Mouse (Mus musculus) stomach, postnatal 0 days (tissue): ENCODE data around the gene Pear1. TPM values are rescaled to one million over a fixed set of nuclear protein-coding genes. Genes with fewer than 3 reads are reported as not detected.

Source experiments
- ATAC-seq: fragments of 200-750 bp; cut with Nextera tagmentation; 2 replicates; pipeline ENCODE4 v1.8.0; 2017; ENCODE audit not compliant: low FRiP score, low TSS enrichment
- DNase-seq: peaks from one replicate; pipeline ENCODE4 v3.0.0-alpha.2; 2016; ENCODE audit warnings: low spot score
- H3K27ac ChIP-seq: fragments of 300-500 bp; sonication (generic); replicated peaks from 2 replicates; pipeline ENCODE4 v1.5.1; 2014; ENCODE audit warnings: mild to moderate bottlenecking, control low read depth
- H3K27me3 ChIP-seq: fragments of 300-500 bp; sonication (generic); 2 replicates; pipeline ENCODE4 v1.6.1; 2014; ENCODE audit warnings: low read length; ENCODE audit not compliant: control insufficient read depth, insufficient read depth
- H3K36me3 ChIP-seq: fragments of 300-500 bp; sonication (generic); 2 replicates; pipeline ENCODE4 v1.6.1; 2014; ENCODE audit warnings: low read length, mixed read lengths; ENCODE audit not compliant: control insufficient read depth, insufficient read depth
- H3K4me1 ChIP-seq: fragments of 300-500 bp; sonication (generic); replicated peaks from 2 replicates; pipeline ENCODE4 v1.6.1; 2014; ENCODE audit warnings: antibody characterized with exemption; ENCODE audit not compliant: control insufficient read depth, insufficient read depth
- H3K4me2 ChIP-seq: fragments of 300-500 bp; sonication (generic); replicated peaks from 2 replicates; pipeline ENCODE4 v1.6.1; 2014; ENCODE audit warnings: low read depth, mild to moderate bottlenecking, control low read depth, moderate library complexity
- H3K4me3 ChIP-seq: fragments of 300-500 bp; sonication (generic); 2 replicates; pipeline ENCODE4 v1.5.1; 2014; ENCODE audit warnings: low read depth, low read length, control low read depth
- H3K9ac ChIP-seq: fragments of 300-500 bp; sonication (generic); 2 replicates; pipeline ENCODE4 v1.6.1; 2014; ENCODE audit warnings: mild to moderate bottlenecking, low read length, control low read depth, mixed read lengths
- H3K9me3 ChIP-seq: fragments of 300-500 bp; sonication (generic); 2 replicates; pipeline ENCODE4 v1.6.1; 2016; ENCODE audit warnings: low read length; ENCODE audit not compliant: control insufficient read depth
- CTCF ChIP-seq: IDR thresholded peaks from 2 replicates; pipeline ENCODE4 v1.5.1; 2016; ENCODE audit warnings: antibody characterized with exemption, low read depth, mild to moderate bottlenecking, moderate library complexity
- EP300 ChIP-seq: optimal IDR thresholded peaks from 2 replicates; pipeline ENCODE3; 2016; ENCODE audit warnings: antibody characterized with exemption
- whole genome bisulfite sequencing: fragments of 180-500 bp; shearing (Covaris S2); extraction: QIAGEN DNeasy Blood & Tissue Kit; methylation state at CpG from one replicate; pipeline ENCODE4 v1.1.7; 2014; 5-methylcytosine and 5-hydroxymethylcytosine counted together
- polyA plus RNA-seq: library from polyadenylated mRNA; unstranded; fragments of >200 nt; fragmentation: Nextera tagmentation; extraction: Ambion mirVana; gene quantifications from 2 replicates; pipeline ENCODE4 v1.2.1, GENCODE M21; 2015

Gene Pear1
- polyA plus RNA-seq, 1 experiment from 2014 or later = 6.1 TPM

DNA sequence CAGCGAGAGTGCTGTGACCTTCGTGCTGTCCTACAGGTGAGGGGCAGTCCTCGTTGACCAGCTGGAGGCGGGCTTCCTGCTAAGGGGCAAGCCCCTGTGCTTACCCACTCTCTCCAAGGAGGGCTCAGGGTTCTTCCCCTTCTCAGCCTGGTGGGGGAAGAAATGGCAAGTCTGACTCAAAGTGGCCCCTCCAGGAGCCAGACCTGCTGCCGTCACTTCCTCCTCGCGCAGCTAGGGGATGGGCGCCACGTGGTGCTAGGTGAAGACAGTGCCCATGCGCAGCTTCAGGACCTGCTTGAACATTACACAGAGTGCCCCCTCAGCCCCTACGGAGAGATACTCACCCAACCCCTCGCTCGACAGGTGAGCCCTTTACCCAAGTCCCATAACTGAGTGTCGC is 25.0 kb upstream of the Pear1 start:
- Histone ChIP-seq H3K36me3 (no peaks in the 10 kb centered on the region), H3K4me2 (no peak overlapping the region), H3K9me3 (no peaks in the 10 kb centered on the region), H3K27me3 (no peaks in the 10 kb centered on the region), H3K4me1 (no peaks in the 10 kb centered on the region), H3K9ac (no peak overlapping the region), H3K4me3 (no peak overlapping the region), H3K27ac (no peak overlapping the region)
- no peak for DNase-seq
- ATAC-seq = no peak
- 78% methylated on average over 14 of the region's 14 CpGs for WGBS
- TF ChIP-seq CTCF (no peak), EP300 (no peak)

DNA sequence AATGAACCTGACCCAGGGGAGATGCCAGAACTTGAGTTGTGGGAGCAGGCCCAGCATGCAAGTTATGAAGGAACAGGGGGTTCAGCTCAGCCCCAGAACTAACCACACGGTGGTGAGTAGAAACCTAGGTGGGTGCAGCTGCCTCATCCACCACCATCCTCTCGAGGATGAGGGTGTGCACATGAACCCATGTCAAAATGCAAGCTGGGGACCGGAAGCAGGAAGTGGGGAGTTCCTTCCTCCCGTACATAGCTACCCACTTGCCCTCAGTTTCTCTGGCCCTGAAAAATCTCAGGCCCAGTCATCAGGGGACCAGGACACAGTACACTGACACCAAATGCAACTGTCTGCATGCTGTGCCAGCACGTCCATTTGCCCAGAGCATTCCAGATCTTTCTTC is 23.6 kb upstream of the Pear1 start:
- no peak overlapping the region for H3K9ac ChIP-seq
- no peaks in the 10 kb centered on the region for H3K9me3 ChIP-seq
- 77% methylated on average over 5 of the region's 5 CpGs for WGBS
- no peaks in the 10 kb centered on the region for H3K36me3 ChIP-seq
- H3K27me3 ChIP-seq = no peaks in the 10 kb centered on the region
- H3K27ac ChIP-seq = no peak overlapping the region
- no peaks in the 10 kb centered on the region for H3K4me1 ChIP-seq
- ATAC-seq = no peak
- DNase-seq = no peak
- no peak for TF ChIP-seq EP300
- TF ChIP-seq CTCF = no peak
- H3K4me3 ChIP-seq = no peak overlapping the region
- no peak overlapping the region for H3K4me2 ChIP-seq

DNA sequence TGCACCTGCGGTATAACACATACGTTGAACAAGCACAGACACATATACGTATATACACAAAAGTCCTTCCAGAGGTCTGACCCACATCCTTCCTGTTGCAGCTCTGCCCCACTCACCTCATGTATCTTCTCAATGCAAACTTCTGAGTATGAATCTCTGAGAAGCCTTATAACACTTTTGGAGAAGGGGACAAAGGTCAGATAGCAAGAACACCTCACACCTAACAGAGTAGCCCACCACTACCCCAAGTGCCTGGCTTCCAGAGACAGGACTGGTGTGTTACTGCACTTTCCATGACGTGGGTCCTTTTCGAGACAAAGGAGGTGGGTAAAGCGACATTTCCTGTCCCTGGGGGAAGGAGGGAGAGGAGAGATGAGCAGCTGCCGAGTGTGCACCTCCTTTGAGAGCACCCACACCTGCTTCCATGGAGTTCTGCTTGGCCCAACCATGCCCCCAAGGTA is 22.6 kb upstream of the Pear1 start, which contains the start of gene Sh2d2a:
Sh2d2a (plus strand) TSS at position 106 of the 461 bp plus-strand sequence.
- no peak within 1 kb of the TSS for H3K4me3 ChIP-seq
- H3K4me2 ChIP-seq = no peak within 1 kb of the TSS
- H3K27me3 ChIP-seq = no peaks in the 10 kb centered on the region
- H3K27ac ChIP-seq = no peak within 1 kb of the TSS
- no peak for ATAC-seq
- no peaks in the 10 kb centered on the region for H3K9me3 ChIP-seq
- H3K9ac ChIP-seq = no peak within 1 kb of the TSS
- no peaks in the 10 kb centered on the region for H3K36me3 ChIP-seq
- DNase-seq = no peak
- WGBS = 80% methylated on average over 7 of the region's 7 CpGs
- TF ChIP-seq CTCF (no peak), EP300 (no peak)
- no peaks in the 10 kb centered on the region for H3K4me1 ChIP-seq

DNA sequence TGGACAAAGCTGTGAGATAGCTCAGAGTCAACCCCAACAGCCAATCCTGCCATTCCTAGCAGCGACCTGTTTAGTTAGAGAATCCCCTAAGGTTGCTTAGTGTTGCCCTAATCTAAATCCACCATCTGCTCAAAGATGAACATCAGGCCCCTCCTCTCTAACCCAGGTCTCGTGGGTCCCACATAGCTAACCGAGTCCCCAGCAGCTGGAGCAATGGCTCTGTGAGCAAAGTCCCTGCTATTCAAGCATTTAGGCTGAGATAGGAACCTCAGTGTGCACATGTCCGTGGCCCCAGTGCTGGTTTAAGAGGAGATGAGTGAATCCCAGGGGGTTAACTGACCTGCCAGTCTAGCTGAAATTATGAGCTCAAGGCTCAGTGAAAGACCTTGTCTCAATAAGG is 22.1 kb upstream of the Pear1 start:
- H3K4me3 ChIP-seq = no peak overlapping the region
- no peak overlapping the region for H3K27ac ChIP-seq
- 64% methylated on average over 4 of the region's 4 CpGs for WGBS
- DNase-seq = no peak
- H3K27me3 ChIP-seq = no peaks in the 10 kb centered on the region
- no peak overlapping the region for H3K9ac ChIP-seq
- H3K4me2 ChIP-seq = no peak overlapping the region
- H3K9me3 ChIP-seq = no peaks in the 10 kb centered on the region
- no peaks in the 10 kb centered on the region for H3K36me3 ChIP-seq
- no peak for TF ChIP-seq CTCF
- H3K4me1 ChIP-seq = no peaks in the 10 kb centered on the region
- no peak for ATAC-seq

DNA sequence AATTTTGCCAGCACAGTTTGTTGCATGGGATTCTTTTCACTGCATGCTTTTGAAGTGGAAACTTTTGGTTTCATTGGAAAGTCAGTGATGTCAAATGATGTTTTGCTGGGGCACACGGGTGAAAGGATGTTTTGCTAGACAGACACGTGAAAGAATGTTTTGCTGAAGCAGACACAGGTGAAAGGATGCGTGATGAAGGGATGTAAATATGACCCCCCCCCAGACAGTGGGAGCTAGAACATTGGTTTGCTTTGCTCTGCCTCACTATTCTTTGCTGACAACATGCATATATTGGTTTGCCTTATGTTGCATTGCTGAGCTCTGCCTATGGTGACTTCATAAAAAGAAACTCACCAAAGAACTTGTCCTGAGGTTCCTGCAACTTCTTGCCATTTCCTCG is 20.9 kb upstream of the Pear1 start:
- no peaks in the 10 kb centered on the region for H3K36me3 ChIP-seq
- TF ChIP-seq CTCF = no peak
- TF ChIP-seq EP300 = no peak
- H3K4me2 ChIP-seq = no peak overlapping the region
- DNase-seq (no peak), ATAC-seq (no peak)
- H3K9ac ChIP-seq = no peak overlapping the region
- no peak overlapping the region for H3K27ac ChIP-seq
- no peaks in the 10 kb centered on the region for H3K4me1 ChIP-seq
- H3K9me3 ChIP-seq = no peaks in the 10 kb centered on the region
- H3K27me3 ChIP-seq = no peaks in the 10 kb centered on the region
- H3K4me3 ChIP-seq = no peak overlapping the region
- WGBS = 75% methylated on average over 4 of the region's 4 CpGs

DNA sequence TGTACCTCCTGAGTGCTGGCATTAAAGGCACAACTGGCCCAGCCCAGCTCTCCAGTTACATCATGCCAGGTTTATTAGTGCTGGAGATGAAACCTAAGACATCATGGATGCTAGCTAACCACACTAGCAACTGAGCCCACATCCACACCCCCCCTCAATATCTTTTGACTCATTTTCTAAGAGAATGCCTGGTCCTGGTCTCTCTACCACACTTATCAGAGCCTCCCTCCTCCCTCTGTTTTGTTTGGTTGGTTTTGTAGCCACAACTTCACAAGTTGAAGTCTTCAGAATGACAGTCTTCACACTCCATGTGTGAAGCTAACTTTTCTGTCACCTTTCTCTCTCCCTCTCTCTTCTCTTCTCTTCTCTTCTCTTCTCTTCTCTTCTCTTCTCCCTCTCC is 16.8 kb upstream of the Pear1 start:
- Histone ChIP-seq H3K27me3 (no peaks in the 10 kb centered on the region), H3K9me3 (no peaks in the 10 kb centered on the region), H3K27ac (no peak overlapping the region), H3K4me1 (no peaks in the 10 kb centered on the region), H3K4me2 (no peak overlapping the region), H3K9ac (no peak overlapping the region), H3K36me3 (no peaks in the 10 kb centered on the region), H3K4me3 (no peak overlapping the region)
- no peak for DNase-seq
- ATAC-seq = no peak
- TF ChIP-seq EP300 (no peak), CTCF (no peak)
